Mouse (Mus musculus) midbrain, embryonic 14.5 days (tissue): ENCODE results near the gene Scgb2b19. TPM values are rescaled to one million over a fixed set of nuclear protein-coding genes. Genes with fewer than 3 reads are reported as not detected.
"Not testable (repeated sequence)": the region's sequence is repeated elsewhere in the genome, so short reads cannot be mapped to it uniquely, and the experiment has no call there.

Source experiments
- ATAC-seq: fragments of 200-750 bp; cut with Nextera tagmentation; 2 replicates; pipeline ENCODE4 v1.8.0; 2017; ENCODE audit warnings: moderate number of reproducible peaks, moderate library complexity; ENCODE audit not compliant: low FRiP score, low TSS enrichment
- DNase-seq: peaks from one replicate; pipeline ENCODE4 v3.0.0-alpha.2; 2015
- H3K27ac ChIP-seq: fragments of 300-500 bp; sonication (generic); replicated peaks from 2 replicates; pipeline ENCODE4 v1.5.1; 2014; ENCODE audit warnings: mild to moderate bottlenecking, low read depth, low read length, moderate library complexity
- H3K27me3 ChIP-seq: fragments of 300-500 bp; sonication (generic); 2 replicates; pipeline ENCODE4 v1.6.1; 2014; ENCODE audit warnings: low read length, control low read depth, mixed read lengths; ENCODE audit not compliant: control insufficient read depth, insufficient read depth
- H3K36me3 ChIP-seq: fragments of 300-500 bp; sonication (generic); 2 replicates; pipeline ENCODE4 v1.6.1; 2014; ENCODE audit warnings: low read length, control low read depth; ENCODE audit not compliant: control insufficient read depth, insufficient read depth
- H3K4me1 ChIP-seq: fragments of 300-500 bp; sonication (generic); 2 replicates; pipeline ENCODE4 v1.6.1; 2014; ENCODE audit warnings: mild to moderate bottlenecking, antibody characterized with exemption, low read length, control low read depth; ENCODE audit not compliant: control insufficient read depth, insufficient read depth
- H3K4me2 ChIP-seq: fragments of 300-500 bp; sonication (generic); 2 replicates; pipeline ENCODE4 v1.6.1; 2014; ENCODE audit warnings: mild to moderate bottlenecking, low read length, moderate library complexity
- H3K4me3 ChIP-seq: fragments of 300-500 bp; sonication (generic); replicated peaks from 2 replicates; pipeline ENCODE4 v1.5.1; 2014; ENCODE audit warnings: low read depth, low read length
- H3K9ac ChIP-seq: fragments of 300-500 bp; sonication (generic); replicated peaks from 2 replicates; pipeline ENCODE4 v1.6.1; 2014; ENCODE audit warnings: mild to moderate bottlenecking, low read length, moderate library complexity
- H3K9me3 ChIP-seq: fragments of 300-500 bp; sonication (generic); 2 replicates; pipeline ENCODE4 v1.6.1; 2016; ENCODE audit warnings: low read length, control low read depth, mixed read lengths; ENCODE audit not compliant: control insufficient read depth
- WGBS: fragments of 180-500 bp; shearing (Covaris S2); extraction: QIAGEN DNeasy Blood & Tissue Kit; methylation state at CpG from one replicate; pipeline ENCODE4 v1.1.7; 2014; 5-methylcytosine and 5-hydroxymethylcytosine counted together
- polyA plus RNA-seq: library from polyadenylated mRNA; unstranded; fragments of >200 nt; fragmentation: Nextera tagmentation; extraction: Ambion mirVana; gene quantifications from 2 replicates; pipeline ENCODE4 v1.2.1, GENCODE M21; 2014

Scgb2b19 gene
- polyA plus RNA-seq, result not detected in 2 replicates

- H3K27me3 ChIP-seq, H3K4me3 ChIP-seq, H3K36me3 ChIP-seq, ATAC-seq, H3K27ac ChIP-seq, H3K9ac ChIP-seq, H3K4me1 ChIP-seq, H3K9me3 ChIP-seq, H3K4me2 ChIP-seq, DNase-seq: not testable (repeated sequence)
Measured at GRCm38 (mm10) chr7:33280238-33280637, at the start of gene Scgb2b19. Scgb2b19 (minus strand) TSS chr7:33280338.

- WGBS, result 92% methylated on average over 1 of the region's 3 CpGs
Measured at GRCm38 (mm10) chr7:33286991-33287390, 6.9 kb upstream of the Scgb2b19 start, which contains the start of gene Scgb1b19. Scgb1b19 (plus strand) TSS chr7:33287291.

More at GRCm38 (mm10) chr7:33286991-33287390, 6.9 kb upstream of the Scgb2b19 start, which contains the start of gene Scgb1b19:
- H3K27me3 ChIP-seq, H3K4me3 ChIP-seq, H3K4me2 ChIP-seq, DNase-seq, H3K9me3 ChIP-seq, H3K27ac ChIP-seq, H3K4me1 ChIP-seq, ATAC-seq, H3K36me3 ChIP-seq, H3K9ac ChIP-seq: not testable (repeated sequence)

Other genes with a start within 250 kb of the Scgb2b19 start
- gene Scgb2b17, start 223.8 kb downstream of the Scgb2b19 start, polyA plus RNA-seq, result not detected in 2 replicates
- gene Scgb1b17, start 216.9 kb downstream of the Scgb2b19 start, polyA plus RNA-seq, result not detected in 2 replicates
- gene Scgb2b18, start 106.5 kb downstream of the Scgb2b19 start, polyA plus RNA-seq, result not detected in 2 replicates
- gene Scgb1b18, start 94.8 kb downstream of the Scgb2b19 start, polyA plus RNA-seq, result not detected in 2 replicates
- gene Scgb1b19, start 7.0 kb upstream of the Scgb2b19 start, polyA plus RNA-seq, result not detected in 2 replicates
- gene Scgb2b20, start 86.0 kb upstream of the Scgb2b19 start, polyA plus RNA-seq, result not detected in 2 replicates
- gene Scgb1b20, start 92.9 kb upstream of the Scgb2b19 start, polyA plus RNA-seq, result not detected in 2 replicates
- not detected in 2 replicates for gene Scgb2b21, start 240.1 kb upstream of the Scgb2b19 start, polyA plus RNA-seq